Mouse (Mus musculus): ENCODE measurements around the gene Traf3ip1. TPM values are rescaled to one million over a fixed set of nuclear protein-coding genes. Genes with fewer than 3 reads are reported as not detected.
A peak's percentile ranks its signal among the peaks of the same experiment; 100 is the strongest.

Gene Traf3ip1
- polyA plus RNA-seq, 1 experiment from 2014 or later: 19.0 TPM

DNA sequence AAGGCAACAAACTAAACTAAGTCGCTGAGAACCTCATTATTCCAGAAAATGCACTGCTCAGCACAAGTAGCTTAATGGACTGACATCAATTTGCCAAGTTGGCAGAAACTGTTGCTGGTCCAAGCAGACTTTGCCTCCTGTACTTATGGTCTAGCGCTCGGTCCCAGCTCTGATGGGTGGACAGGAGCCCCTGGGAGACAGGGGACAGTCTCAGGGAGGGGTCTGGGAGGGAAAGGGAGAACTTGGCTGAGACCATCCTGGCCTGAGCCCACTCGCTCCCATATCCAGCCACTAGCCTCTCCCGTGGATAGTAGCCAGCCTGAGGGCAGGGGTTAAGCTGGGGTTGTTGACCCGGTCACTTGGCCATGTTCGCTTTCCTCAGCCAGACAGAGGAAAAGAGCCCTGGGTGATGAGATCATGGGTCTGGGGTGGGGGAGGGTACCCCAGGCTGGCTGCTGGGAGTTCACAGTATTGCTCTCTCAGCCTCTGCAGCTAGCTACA lies 38.7 kb upstream of the Traf3ip1 start:
- no peaks in the 10 kb centered on the region for H3K27me3 ChIP-seq
- TF ChIP-seq CTCF (IDR thresholded peaks at IDR 0.05): no peak
- ATAC-seq (no peak), DNase-seq (ENCODE audit: low read depth, low spot score) (no peak)
- in situ Hi-C loops (cut with MboI; ENCODE audit: low pct_unique_long_range_greater_than_20kb): no loop called here
- ChIA-PET CTCF (interaction anchor here (4.4 kb wide), 1 partner anchor 12 kb away, joined by 31 read pairs; no protein-coding TSS in a partner anchor), POLR2A (interaction anchor here (0.6 kb wide), 1 partner anchor 27 kb away, joined by 3 read pairs; no protein-coding TSS in a partner anchor)

DNA sequence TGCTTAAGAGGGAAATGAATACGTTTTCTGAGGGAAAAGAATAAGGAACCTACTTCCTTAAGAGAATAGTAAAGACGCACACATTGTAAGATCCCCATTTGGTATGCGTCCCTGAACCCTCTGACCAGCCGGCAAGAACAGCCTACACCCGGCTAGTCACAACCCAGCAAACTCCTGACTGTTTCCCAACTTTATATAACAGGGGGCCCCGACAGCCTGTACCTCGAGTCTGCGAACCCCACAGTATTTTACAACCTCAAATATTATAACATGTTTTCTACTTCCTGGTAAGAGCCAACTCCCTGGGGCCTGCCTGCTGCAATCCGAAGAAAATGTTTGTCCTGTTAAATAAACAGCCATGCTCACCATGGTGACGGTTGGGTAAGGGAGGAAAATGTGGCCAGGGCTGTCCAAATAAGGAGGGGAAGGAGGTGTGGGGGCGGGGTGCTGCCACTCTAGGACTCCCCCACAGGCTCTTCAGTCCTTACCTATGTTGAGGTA lies 38.1 kb upstream of the Traf3ip1 start:
- ATAC-seq: peak; percentile 17
- in situ Hi-C loops (cut with MboI; ENCODE audit: low pct_unique_long_range_greater_than_20kb): no loop called here
- DNase-seq (ENCODE audit: low read depth, low spot score): no peak
- no peaks in the 10 kb centered on the region for H3K27me3 ChIP-seq
- TF ChIP-seq CTCF (IDR thresholded peaks at IDR 0.05): no peak
- POLR2A ChIA-PET: no interaction called here
- CTCF ChIA-PET: interaction anchor here (4.4 to 5.7 kb wide), 2 partner anchors 12 to 27 kb away, joined by 31 read pairs; no protein-coding TSS in a partner anchor

DNA sequence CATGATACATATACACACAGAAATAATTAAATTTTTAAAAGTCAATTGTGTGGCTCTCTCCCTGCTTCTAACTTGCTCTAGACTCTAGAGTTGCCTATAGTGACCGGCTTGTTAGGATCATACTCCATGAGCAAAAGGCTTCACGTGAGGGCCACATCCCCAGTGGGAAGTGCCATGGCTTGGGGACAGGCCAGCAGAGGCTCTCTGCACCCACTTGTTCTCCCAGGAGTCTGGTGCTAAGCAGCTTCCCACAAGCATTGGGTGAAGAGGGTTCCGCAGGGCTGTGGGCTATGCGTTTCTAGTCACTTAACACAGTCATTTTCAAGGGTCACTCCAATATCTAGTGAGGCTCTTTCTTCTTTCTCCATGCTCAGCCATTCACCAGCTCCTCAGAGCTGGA lies 37.3 kb upstream of the Traf3ip1 start:
- CTCF ChIA-PET: interaction anchor here (2.0 to 5.7 kb wide), 3 partner anchors 13 to 26 kb away, joined by 6 to 31 read pairs (median 31); no protein-coding TSS in a partner anchor
- ATAC-seq (no peak), DNase-seq (ENCODE audit: low read depth, low spot score) (no peak)
- in situ Hi-C loops (cut with MboI; ENCODE audit: low pct_unique_long_range_greater_than_20kb): no loop called here
- POLR2A ChIA-PET: no interaction called here
- no peak for TF ChIP-seq CTCF (IDR thresholded peaks at IDR 0.05)
- no peaks in the 10 kb centered on the region for H3K27me3 ChIP-seq

DNA sequence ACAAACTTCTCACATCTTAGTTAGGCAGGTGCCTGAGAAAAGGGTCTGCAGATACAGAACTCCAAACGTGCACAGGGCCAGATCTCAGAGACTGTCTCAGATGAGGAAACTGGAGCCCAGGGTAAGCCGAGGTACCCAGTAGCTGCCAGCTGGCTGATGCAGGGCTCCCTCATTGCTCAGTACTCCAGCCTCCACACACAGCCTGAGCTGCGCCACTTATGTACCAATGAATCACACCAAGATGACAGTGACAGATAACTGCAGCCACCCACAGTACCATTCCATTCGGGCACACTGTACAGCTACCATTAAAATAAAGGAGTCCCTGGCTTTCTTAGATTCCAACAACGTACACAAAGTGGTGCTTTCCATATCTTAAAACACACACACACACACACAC lies 36.7 kb upstream of the Traf3ip1 start:
- DNase-seq (ENCODE audit: low read depth, low spot score): no peak
- no peak for ATAC-seq

DNA sequence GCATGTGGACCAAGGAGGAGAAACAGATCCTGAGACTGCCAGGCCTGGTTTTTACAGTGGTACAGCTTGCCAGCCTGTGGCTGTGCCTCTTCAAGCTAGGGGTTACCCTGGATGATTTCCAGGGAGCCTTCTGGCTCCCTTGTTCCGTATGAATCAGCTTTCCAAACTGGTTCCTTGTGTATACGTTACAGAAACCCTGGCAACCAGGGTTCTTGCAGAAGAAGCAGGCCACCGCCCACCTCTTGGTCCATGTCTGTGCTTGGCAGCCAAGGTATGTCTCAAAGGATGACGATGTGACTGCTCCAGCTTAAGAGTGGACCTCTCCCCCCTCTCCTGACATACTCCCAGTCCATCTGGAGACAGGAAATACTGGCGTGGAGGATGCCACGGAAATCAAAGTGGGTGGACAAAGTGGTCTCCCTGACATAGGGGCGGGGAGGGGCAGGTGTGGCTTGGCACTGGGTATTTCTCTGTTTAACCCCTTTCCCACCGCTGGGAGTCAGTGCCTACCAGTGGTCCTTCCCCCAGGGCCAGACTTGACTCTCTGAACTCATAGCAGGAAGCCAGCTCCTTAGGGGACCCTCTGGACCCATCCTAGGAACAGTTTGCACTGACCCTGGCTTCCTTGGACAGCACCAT lies 36.1 kb upstream of the Traf3ip1 start:
- ChIA-PET POLR2A (interaction anchor here (0.6 to 1.0 kb wide), 2 partner anchors 24 to 44 kb away, joined by 3 read pairs; partner anchors contain the start of gene Hes6), CTCF (interaction anchor here (1.7 to 5.7 kb wide), 4 partner anchors 14 to 33 kb away, joined by 6 to 31 read pairs (median 18); no protein-coding TSS in a partner anchor)
- DNase-seq (ENCODE audit: low read depth, low spot score): no peak
- no peaks in the 10 kb centered on the region for H3K27me3 ChIP-seq
- no peak for TF ChIP-seq CTCF (IDR thresholded peaks at IDR 0.05)
- peak; percentile 57 for ATAC-seq
- in situ Hi-C loops (cut with MboI; ENCODE audit: low pct_unique_long_range_greater_than_20kb): no loop called here

More for the DNA sequence above, 36.7 kb upstream of the Traf3ip1 start:
- TF ChIP-seq CTCF (IDR thresholded peaks at IDR 0.05): no peak
- no peaks in the 10 kb centered on the region for H3K27me3 ChIP-seq
- in situ Hi-C loops (cut with MboI; ENCODE audit: low pct_unique_long_range_greater_than_20kb): no loop called here
- CTCF ChIA-PET: interaction anchor here (1.7 to 5.7 kb wide), 4 partner anchors 14 to 34 kb away, joined by 6 to 31 read pairs (median 18); no protein-coding TSS in a partner anchor
- POLR2A ChIA-PET: interaction anchor here (0.6 kb wide), 1 partner anchor 44 kb away, joined by 3 read pairs; the partner anchor contains the start of gene Hes6

DNA sequence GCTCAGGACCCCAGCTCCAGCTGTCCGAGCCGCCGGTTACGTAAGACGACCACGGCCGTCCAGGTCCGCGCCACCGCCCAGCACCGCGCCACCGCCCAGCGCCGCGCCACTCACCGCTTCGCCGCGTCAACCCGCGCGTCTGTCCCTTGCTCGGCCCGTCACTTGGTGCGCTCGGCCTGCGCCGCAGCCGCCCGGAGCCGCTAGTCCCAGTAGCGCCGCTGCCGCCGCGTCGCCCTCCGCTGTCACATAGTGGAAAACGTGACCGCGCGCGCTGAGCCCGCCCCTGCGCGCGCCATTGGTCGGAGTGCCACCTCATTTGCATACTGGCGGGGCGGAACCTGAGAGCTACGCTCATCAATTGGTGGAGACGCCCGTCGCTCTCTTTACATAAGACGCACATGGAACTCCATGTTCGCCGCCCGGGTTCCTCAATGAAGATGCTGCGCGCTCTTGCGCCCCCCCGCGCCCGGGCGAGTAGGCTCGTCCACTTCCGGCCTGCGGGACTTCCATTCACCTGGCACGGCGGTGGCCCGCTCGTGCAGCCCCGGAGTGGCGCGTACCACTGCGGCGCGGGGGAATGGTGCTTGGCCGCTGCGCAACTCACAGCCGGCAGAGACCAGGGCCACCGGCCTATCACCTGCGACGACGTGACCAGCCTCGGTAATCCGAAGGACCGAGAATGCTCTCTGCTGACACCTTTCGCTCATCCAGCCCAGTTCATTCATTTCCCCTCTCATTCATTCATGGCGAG lies 35.2 kb upstream of the Traf3ip1 start, which contains the start of gene Per2:
Gene Per2, minus strand, starts transcription at position 266 of the 751 bp plus-strand sequence.
- ChIA-PET POLR2A (interaction anchor here (0.9 to 1.0 kb wide), 2 partner anchors 24 kb away, joined by 3 read pairs; no protein-coding TSS in a partner anchor), CTCF (interaction anchor here (1.0 to 5.7 kb wide), 6 partner anchors 15 to 32 kb away, joined by 3 to 31 read pairs (median 6); no protein-coding TSS in a partner anchor)
- no peak for TF ChIP-seq CTCF (IDR thresholded peaks at IDR 0.05)
- in situ Hi-C loops (cut with MboI; ENCODE audit: low pct_unique_long_range_greater_than_20kb): no loop called here
- ATAC-seq (peak; percentile 44), DNase-seq (ENCODE audit: low read depth, low spot score) (peak; percentile 91)
- H3K27me3 ChIP-seq: no peaks in the 10 kb centered on the region

DNA sequence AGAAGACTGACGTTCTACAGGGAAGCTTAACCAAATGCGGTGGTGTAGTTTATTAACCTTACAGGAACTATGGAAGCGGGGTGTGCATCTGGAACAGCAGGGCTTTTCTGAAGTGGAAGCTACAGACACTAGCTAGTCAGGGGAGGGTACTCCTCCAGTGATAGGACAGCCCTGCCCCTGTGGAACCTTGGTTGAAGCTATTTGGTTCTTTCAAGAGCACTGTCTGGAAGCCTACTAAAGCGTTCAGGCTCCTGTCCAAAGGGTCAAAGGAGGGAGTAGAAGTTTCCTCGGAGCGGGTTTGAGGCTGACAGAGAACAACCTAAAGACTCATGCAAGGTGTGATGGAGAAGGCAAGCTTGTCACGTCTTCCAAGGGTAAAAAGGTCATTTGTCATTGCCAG lies 34.4 kb upstream of the Traf3ip1 start:
- no peak for DNase-seq (ENCODE audit: low read depth, low spot score)
- ChIA-PET CTCF (interaction anchor here (0.9 to 5.7 kb wide), 6 partner anchors 8 to 52 kb away, joined by 3 to 31 read pairs (median 4); no protein-coding TSS in a partner anchor), POLR2A (interaction anchor here (0.6 to 0.9 kb wide), 2 partner anchors 23 to 805 kb away, joined by 3 read pairs; no protein-coding TSS in a partner anchor)
- no peaks in the 10 kb centered on the region for H3K27me3 ChIP-seq
- TF ChIP-seq CTCF (IDR thresholded peaks at IDR 0.05): no peak
- in situ Hi-C loops (cut with MboI; ENCODE audit: low pct_unique_long_range_greater_than_20kb): no loop called here
- ATAC-seq: no peak

DNA sequence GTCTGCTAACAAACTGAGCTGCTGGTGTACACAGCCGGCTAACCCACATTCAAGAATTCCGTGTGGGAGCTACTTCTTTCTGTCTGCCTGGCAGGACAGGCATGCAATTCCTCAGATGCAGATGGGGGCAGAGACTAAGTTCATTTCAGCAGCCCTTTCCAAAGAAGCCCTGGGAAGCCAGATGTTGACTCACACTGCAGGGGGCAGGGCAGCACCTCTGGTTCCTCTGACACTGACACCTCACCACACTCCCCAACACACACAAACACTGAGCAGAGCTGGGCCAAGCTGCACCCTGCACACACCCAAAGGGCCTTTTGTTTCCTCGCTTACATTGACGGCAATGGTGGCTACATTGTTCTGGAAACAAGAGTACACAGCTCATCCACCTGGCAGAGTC lies 33.9 kb upstream of the Traf3ip1 start:
- DNase-seq (ENCODE audit: low read depth, low spot score): no peak
- in situ Hi-C loops (cut with MboI; ENCODE audit: low pct_unique_long_range_greater_than_20kb): no loop called here
- no peak for ATAC-seq
- TF ChIP-seq CTCF (IDR thresholded peaks at IDR 0.05): no peak
- ChIA-PET CTCF (interaction anchor here (0.9 to 5.7 kb wide), 6 partner anchors 9 to 52 kb away, joined by 3 to 31 read pairs (median 4); no protein-coding TSS in a partner anchor), POLR2A (interaction anchor here (0.6 to 0.9 kb wide), 2 partner anchors 22 to 806 kb away, joined by 3 read pairs; no protein-coding TSS in a partner anchor)
- no peaks in the 10 kb centered on the region for H3K27me3 ChIP-seq

DNA sequence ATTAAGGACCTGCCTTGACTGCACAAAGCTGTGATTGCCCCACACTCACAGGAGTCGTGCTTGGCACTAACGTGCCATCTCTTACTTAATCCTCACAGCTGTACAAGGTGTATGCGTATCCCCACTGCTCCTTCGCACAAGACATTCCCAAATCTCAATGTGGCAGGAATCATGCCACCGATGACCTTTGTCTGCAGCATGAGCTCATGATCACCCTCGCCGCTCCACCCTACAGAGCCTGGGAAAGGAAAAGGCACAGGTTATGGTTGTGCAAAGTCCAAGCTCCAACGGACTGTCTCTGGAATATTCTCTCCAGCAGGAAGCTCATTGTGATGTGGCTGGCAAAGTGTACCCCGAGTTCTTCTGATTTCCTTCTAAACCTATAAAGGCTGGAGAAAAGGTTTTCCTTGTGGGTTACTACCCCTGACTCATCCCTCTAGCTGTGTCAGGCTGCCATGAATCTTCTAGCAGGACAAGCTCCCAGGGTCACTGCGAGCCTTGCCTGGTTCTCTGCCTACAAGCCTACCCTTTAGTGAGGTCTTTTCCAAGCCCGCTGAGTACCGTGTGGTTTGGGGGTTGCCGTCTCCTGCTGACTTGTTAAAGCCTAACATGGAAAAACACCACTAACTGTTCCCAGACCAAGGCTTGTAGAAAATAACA lies 31.0 kb upstream of the Traf3ip1 start:
- DNase-seq (ENCODE audit: low read depth, low spot score): no peak
- ChIA-PET CTCF (interaction anchor here (0.9 to 5.0 kb wide), 4 partner anchors 17 to 20 kb away, joined by 3 to 35 read pairs (median 3); no protein-coding TSS in a partner anchor), POLR2A (no interaction called here)
- H3K27me3 ChIP-seq: no peaks in the 10 kb centered on the region
- ATAC-seq: no peak
- in situ Hi-C loops (cut with MboI; ENCODE audit: low pct_unique_long_range_greater_than_20kb): no loop called here
- no peak for TF ChIP-seq CTCF (IDR thresholded peaks at IDR 0.05)
